Mouse (Mus musculus): ENCODE results near the gene Gzmg. TPM values are rescaled to one million over a fixed set of nuclear protein-coding genes. Genes with fewer than 3 reads are reported as not detected.
"Not testable (repeated sequence)": the region's sequence is repeated elsewhere in the genome, so short reads cannot be mapped to it uniquely, and the experiment has no call there.

Gene Gzmg
- polyA plus RNA-seq, 2 experiments = not detected

DNA sequence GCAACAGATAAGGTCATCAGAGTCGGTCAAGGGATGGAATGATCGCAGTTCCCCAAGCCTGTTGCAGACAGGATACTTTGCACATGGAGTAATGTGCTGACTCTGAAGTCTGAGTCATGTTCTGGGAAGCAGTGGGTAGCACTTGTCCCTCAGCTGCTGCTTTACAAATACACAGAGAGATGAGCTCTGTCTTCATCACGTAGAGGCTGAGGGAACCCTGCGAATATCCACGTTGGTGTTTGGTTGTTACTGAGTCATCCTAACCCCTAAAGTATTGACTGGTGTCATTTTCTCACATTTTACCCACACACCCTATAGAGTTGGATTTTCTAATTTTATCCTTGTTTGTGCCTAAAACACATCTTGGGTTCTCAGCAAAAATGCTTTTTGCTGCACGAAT, 8.6 kb upstream of the Gzmg start:
- WGBS (ENCODE audit: insufficient replicate concordance) = 44% methylated on average over 6 of the region's 6 CpGs

DNA sequence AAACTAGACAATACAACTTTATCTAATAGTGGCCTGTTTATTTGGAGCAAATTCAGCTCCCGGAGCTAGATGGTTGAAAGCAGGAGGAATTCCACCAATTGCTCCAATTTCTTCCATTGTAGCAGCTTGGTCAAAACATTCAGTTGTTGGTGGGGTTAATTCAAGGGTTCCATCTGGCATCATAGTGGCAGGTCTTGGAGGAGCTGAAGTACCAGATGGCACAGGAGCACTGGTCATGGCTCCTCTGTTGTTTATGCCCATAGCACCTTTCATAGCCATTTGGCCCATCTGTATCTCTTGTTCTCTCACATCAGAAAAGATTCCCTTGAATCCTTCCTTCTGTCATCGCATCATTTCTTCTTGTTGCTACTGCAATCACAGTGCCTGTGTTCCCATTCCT, 2.7 kb upstream of the Gzmg start:
- Histone ChIP-seq H3K27ac (no peak overlapping the region), H3K9me3 (ENCODE audit: control insufficient read depth, low read length) (no peaks in the 10 kb centered on the region), H3K9ac (replicated peaks) (no peak overlapping the region), H3K27me3 (ENCODE audit: control insufficient read depth, insufficient read depth, low read length) (no peaks in the 10 kb centered on the region), H3K4me3 (ENCODE audit: insufficient read depth in 1 of 2, low read depth in 2 of 2, low read length in 2 of 2) (no peak overlapping the region), H3K4me1 (replicated peaks; ENCODE audit: control insufficient read depth in 2 of 2, insufficient read depth in 2 of 2, low read length in 1 of 2) (no peaks in the 10 kb centered on the region), H3K36me3 (replicated peaks; ENCODE audit: control insufficient read depth, insufficient read depth, low read depth) (no peaks in the 10 kb centered on the region), H3K4me2 (ENCODE audit: low read depth) (no peak overlapping the region)
- no peak for ATAC-seq (ENCODE audit: insufficient read depth)
- 64% methylated on average over 2 of the region's 2 CpGs for WGBS (ENCODE audit: insufficient replicate concordance)
- no peak for DNase-seq (ENCODE audit: low read depth in 3 of 3, low spot score in 3 of 3)
- TF ChIP-seq EP300 (IDR thresholded peaks at IDR 0.05; ENCODE audit: low read depth) (no peak), CTCF (IDR thresholded peaks at IDR 0.05; ENCODE audit: low read depth) (no peak)

More for the DNA sequence above, 8.6 kb upstream of the Gzmg start:
- no peak overlapping the region for H3K27ac ChIP-seq
- no peak for TF ChIP-seq CTCF (IDR thresholded peaks at IDR 0.05; ENCODE audit: low read depth)
- no peak for TF ChIP-seq EP300 (IDR thresholded peaks at IDR 0.05; ENCODE audit: low read depth)
- no peaks in the 10 kb centered on the region for H3K27me3 ChIP-seq (ENCODE audit: control insufficient read depth, insufficient read depth, low read length)
- no peaks in the 10 kb centered on the region for H3K9me3 ChIP-seq (ENCODE audit: control insufficient read depth, low read length)
- no peak overlapping the region for H3K4me2 ChIP-seq (ENCODE audit: low read depth)
- ATAC-seq (ENCODE audit: insufficient read depth) (no peak), DNase-seq (ENCODE audit: low read depth in 3 of 3, low spot score in 3 of 3) (no peak)
- H3K4me1 ChIP-seq (replicated peaks; ENCODE audit: control insufficient read depth in 2 of 2, insufficient read depth in 2 of 2, low read length in 1 of 2) = no peaks in the 10 kb centered on the region
- no peak overlapping the region for H3K4me3 ChIP-seq (ENCODE audit: insufficient read depth in 1 of 2, low read depth in 2 of 2, low read length in 2 of 2)
- no peak overlapping the region for H3K9ac ChIP-seq (replicated peaks)
- no peaks in the 10 kb centered on the region for H3K36me3 ChIP-seq (replicated peaks; ENCODE audit: control insufficient read depth, insufficient read depth, low read depth)

DNA sequence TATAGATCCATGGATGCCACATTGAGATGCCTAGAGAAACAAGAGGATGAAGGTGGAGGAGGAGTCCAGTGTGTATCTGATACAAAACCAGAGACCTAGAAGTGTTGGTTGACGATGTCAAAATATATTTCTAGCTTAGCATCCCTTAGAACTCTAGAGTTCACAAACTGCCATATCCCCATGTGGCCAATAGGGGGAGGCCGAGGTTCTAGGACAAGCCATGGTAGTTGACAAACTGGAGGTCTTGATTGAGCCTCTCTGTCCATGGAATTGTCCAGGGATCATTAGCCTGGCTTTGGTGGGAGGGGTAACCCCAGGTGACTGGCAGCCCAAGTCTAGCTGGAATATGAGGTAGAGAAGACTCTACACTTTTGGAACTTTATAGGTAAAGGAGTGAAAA, 4.0 kb downstream of the Gzmg start:
- 35% methylated on average over 2 of the region's 2 CpGs for WGBS (ENCODE audit: insufficient replicate concordance)
- no peaks in the 10 kb centered on the region for H3K4me1 ChIP-seq (replicated peaks; ENCODE audit: control insufficient read depth in 2 of 2, insufficient read depth in 2 of 2, low read length in 1 of 2)

DNA sequence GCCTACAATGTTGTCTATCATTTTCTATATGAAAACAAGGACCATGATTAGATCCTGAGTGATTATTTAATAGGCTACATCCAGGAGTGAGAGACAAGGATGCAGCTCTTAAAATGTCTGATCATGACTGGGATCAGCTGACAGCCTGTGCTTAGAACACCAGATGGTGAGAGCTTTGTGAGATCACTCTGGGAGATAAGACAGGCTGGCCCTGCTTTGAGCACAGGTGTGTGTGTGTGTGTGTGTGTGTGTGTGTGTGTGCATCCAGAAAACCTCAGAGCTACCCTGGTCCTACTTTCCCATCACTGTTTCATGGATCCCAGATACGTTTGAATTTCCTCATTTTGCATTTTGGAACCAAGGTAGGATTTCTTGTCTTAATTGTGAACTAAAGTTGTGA, 25.7 kb downstream of the Gzmg start:
- WGBS (ENCODE audit: insufficient replicate concordance) = 43% methylated on average over 1 of the region's 1 CpGs
- not testable (repeated sequence) for H3K27ac ChIP-seq; H3K9me3 ChIP-seq (ENCODE audit: control insufficient read depth, low read length); H3K27me3 ChIP-seq (ENCODE audit: control insufficient read depth, insufficient read depth, low read length); ATAC-seq (ENCODE audit: insufficient read depth); H3K4me3 ChIP-seq (ENCODE audit: insufficient read depth in 1 of 2, low read depth in 2 of 2, low read length in 2 of 2); DNase-seq (ENCODE audit: low read depth in 3 of 3, low spot score in 3 of 3); H3K4me1 ChIP-seq (replicated peaks; ENCODE audit: control insufficient read depth in 2 of 2, insufficient read depth in 2 of 2, low read length in 1 of 2); H3K36me3 ChIP-seq (replicated peaks; ENCODE audit: control insufficient read depth, insufficient read depth, low read depth); H3K4me2 ChIP-seq (ENCODE audit: low read depth); H3K9ac ChIP-seq (replicated peaks)

More for the DNA sequence above, 4.0 kb downstream of the Gzmg start:
- DNase-seq (ENCODE audit: low read depth in 3 of 3, low spot score in 3 of 3) (no peak), ATAC-seq (ENCODE audit: insufficient read depth) (no peak)
- Histone ChIP-seq H3K27me3 (ENCODE audit: control insufficient read depth, insufficient read depth, low read length) (no peaks in the 10 kb centered on the region), H3K27ac (no peak overlapping the region), H3K9me3 (ENCODE audit: control insufficient read depth, low read length) (no peaks in the 10 kb centered on the region), H3K4me3 (ENCODE audit: insufficient read depth in 1 of 2, low read depth in 2 of 2, low read length in 2 of 2) (no peak overlapping the region), H3K4me2 (ENCODE audit: low read depth) (no peak overlapping the region), H3K9ac (replicated peaks) (no peak overlapping the region), H3K36me3 (replicated peaks; ENCODE audit: control insufficient read depth, insufficient read depth, low read depth) (no peaks in the 10 kb centered on the region)
- no peak for TF ChIP-seq EP300 (IDR thresholded peaks at IDR 0.05; ENCODE audit: low read depth)
- TF ChIP-seq CTCF (IDR thresholded peaks at IDR 0.05; ENCODE audit: low read depth) = peak; percentile 55

DNA sequence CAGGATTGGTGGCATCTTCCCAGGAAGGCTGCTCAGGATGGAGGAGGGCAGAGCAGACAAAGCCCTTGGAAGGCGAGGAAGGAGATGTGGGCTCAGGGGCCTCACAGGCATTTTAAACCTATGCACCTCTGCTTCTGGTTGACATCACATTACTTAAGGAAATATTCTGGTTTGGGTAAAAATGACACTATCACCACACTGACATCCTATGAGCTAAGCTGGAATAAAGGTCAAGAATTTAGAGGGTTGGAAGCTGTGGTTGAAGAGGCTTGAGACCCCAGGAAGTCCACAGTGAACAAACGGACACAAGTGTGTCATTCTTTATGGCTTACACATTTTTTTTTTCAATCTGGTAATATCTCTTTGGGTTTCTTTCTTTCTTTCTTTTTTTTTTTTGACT, 26.9 kb downstream of the Gzmg start, which contains the start of gene Gzmd:
Gene Gzmd, minus strand, starts transcription at position 101 of the 400 bp plus-strand sequence.
- 38% methylated on average over 2 of the region's 2 CpGs for WGBS (ENCODE audit: insufficient replicate concordance)
- DNase-seq (ENCODE audit: low read depth in 3 of 3, low spot score in 3 of 3) = not testable (repeated sequence)

DNA sequence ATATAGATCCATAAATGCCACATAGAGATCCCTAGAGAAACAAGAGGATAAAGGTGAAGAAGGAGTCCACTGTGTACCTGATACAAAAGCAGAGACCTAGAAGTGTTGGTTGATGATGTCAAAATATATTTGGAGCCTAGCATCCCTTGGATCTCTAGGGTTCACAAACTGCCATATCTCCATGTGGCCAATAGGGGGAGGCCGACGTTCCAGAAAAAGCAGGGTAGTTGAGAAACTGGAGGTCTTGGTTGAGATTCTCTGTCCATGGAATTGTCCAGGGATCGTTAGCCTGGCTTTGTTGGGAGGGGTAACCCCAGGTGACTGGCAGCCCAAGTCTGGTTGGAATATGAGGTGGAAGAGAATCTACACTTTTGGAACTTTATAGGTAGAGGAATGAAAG, 31.0 kb downstream of the Gzmg start:
- 27% methylated on average over 3 of the region's 3 CpGs for WGBS (ENCODE audit: insufficient replicate concordance)

More for the DNA sequence above, 26.9 kb downstream of the Gzmg start, which contains the start of gene Gzmd:
- not testable (repeated sequence) for H3K4me2 ChIP-seq (ENCODE audit: low read depth); H3K27ac ChIP-seq; H3K9ac ChIP-seq (replicated peaks); ATAC-seq (ENCODE audit: insufficient read depth); H3K9me3 ChIP-seq (ENCODE audit: control insufficient read depth, low read length); H3K27me3 ChIP-seq (ENCODE audit: control insufficient read depth, insufficient read depth, low read length); H3K4me3 ChIP-seq (ENCODE audit: insufficient read depth in 1 of 2, low read depth in 2 of 2, low read length in 2 of 2); H3K36me3 ChIP-seq (replicated peaks; ENCODE audit: control insufficient read depth, insufficient read depth, low read depth); H3K4me1 ChIP-seq (replicated peaks; ENCODE audit: control insufficient read depth in 2 of 2, insufficient read depth in 2 of 2, low read length in 1 of 2)

More for the DNA sequence above, 31.0 kb downstream of the Gzmg start:
- DNase-seq (ENCODE audit: low read depth in 3 of 3, low spot score in 3 of 3) = no peak
- H3K9ac ChIP-seq (replicated peaks) = no peak overlapping the region
- TF ChIP-seq EP300 (IDR thresholded peaks at IDR 0.05; ENCODE audit: low read depth) (no peak), CTCF (IDR thresholded peaks at IDR 0.05; ENCODE audit: low read depth) (peak; percentile 52)
- no peak overlapping the region for H3K4me3 ChIP-seq (ENCODE audit: insufficient read depth in 1 of 2, low read depth in 2 of 2, low read length in 2 of 2)
- no peaks in the 10 kb centered on the region for H3K9me3 ChIP-seq (ENCODE audit: control insufficient read depth, low read length)
- H3K4me1 ChIP-seq (replicated peaks; ENCODE audit: control insufficient read depth in 2 of 2, insufficient read depth in 2 of 2, low read length in 1 of 2) = no peaks in the 10 kb centered on the region
- no peak overlapping the region for H3K4me2 ChIP-seq (ENCODE audit: low read depth)
- no peak overlapping the region for H3K27ac ChIP-seq
- no peaks in the 10 kb centered on the region for H3K36me3 ChIP-seq (replicated peaks; ENCODE audit: control insufficient read depth, insufficient read depth, low read depth)
- no peaks in the 10 kb centered on the region for H3K27me3 ChIP-seq (ENCODE audit: control insufficient read depth, insufficient read depth, low read length)
- no peak for ATAC-seq (ENCODE audit: insufficient read depth)
